Mouse (Mus musculus): ENCODE data around the gene Magi3. TPM values are rescaled to one million over a fixed set of nuclear protein-coding genes. Genes with fewer than 3 reads are reported as not detected.

The Magi3 gene
- polyA plus RNA-seq, 1 experiment from 2014 or later, result 7.4 TPM

DNA sequence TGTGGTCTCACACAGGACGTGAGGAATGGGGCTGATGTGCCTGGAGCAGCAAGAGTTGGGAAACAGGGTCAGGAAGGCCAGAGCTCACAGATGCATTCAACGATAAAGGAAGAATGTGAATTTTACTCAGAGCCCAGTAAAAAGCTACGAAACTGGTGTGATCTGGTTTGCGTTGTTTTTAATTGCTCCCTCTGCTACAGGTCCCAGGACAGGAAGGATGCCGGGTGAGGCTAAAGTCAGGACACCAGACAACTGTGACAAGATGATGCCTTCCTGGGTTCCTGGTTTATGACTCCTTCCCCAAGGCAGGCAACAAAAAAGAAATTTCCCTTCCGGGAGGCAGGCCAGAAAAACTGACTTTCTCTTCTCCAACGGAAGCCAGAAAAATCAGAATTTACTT, 6.6 kb upstream of the Magi3 start:
- 76% methylated on average over 7 of the region's 7 CpGs for WGBS

DNA sequence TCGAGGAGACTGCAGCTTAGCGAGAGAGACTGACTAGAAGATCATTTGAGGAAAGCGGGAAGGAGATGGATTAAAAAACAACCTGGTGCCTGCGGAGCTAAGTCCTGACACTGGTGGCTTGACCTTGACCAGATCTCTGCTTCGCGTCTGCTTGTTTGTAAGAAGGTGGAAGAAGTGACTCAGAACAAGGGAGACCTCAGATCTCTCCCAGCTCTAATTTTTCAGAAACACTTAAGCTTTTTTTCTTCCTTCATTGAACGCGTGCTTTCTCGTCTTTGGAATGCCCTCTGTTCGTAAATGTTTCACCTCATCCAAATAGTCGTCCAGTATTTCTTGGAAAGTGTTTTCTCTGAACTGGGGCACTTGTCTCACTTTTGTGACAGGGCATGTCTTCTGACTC, 982 bp upstream of the Magi3 start:
- Histone ChIP-seq H3K9ac (replicated peaks; ENCODE audit: low read length) (no peak overlapping the region), H3K27ac (replicated peaks; ENCODE audit: low read depth, low read length) (no peak overlapping the region), H3K36me3 (ENCODE audit: control insufficient read depth, insufficient read depth, low read length) (no peaks in the 10 kb centered on the region), H3K4me3 (replicated peaks; ENCODE audit: low read depth, low read length) (peak overlapping the region; percentile 80), H3K9me3 (ENCODE audit: control insufficient read depth, low read length) (no peaks in the 10 kb centered on the region), H3K4me2 (ENCODE audit: low read length) (peak overlapping the region; percentile 58), H3K27me3 (ENCODE audit: control insufficient read depth, insufficient read depth, low read length) (no peaks in the 10 kb centered on the region), H3K4me1 (ENCODE audit: control insufficient read depth, insufficient read depth, low read length) (peaks cover 12% of the 10 kb centered on the region; the same call in 1 of the 2 replicates)
- 13% methylated on average over 11 of the region's 11 CpGs for WGBS
- no peak for DNase-seq
- ATAC-seq (ENCODE audit: low FRiP score, low TSS enrichment), result no peak

More for the DNA sequence above, 6.6 kb upstream of the Magi3 start:
- Histone ChIP-seq H3K4me1 (ENCODE audit: control insufficient read depth, insufficient read depth, low read length) (no peaks in the 10 kb centered on the region), H3K9me3 (ENCODE audit: control insufficient read depth, low read length) (no peaks in the 10 kb centered on the region), H3K27ac (replicated peaks; ENCODE audit: low read depth, low read length) (no peak overlapping the region), H3K36me3 (ENCODE audit: control insufficient read depth, insufficient read depth, low read length) (no peaks in the 10 kb centered on the region), H3K27me3 (ENCODE audit: control insufficient read depth, insufficient read depth, low read length) (no peaks in the 10 kb centered on the region), H3K4me2 (ENCODE audit: low read length) (no peak overlapping the region), H3K4me3 (replicated peaks; ENCODE audit: low read depth, low read length) (no peak overlapping the region), H3K9ac (replicated peaks; ENCODE audit: low read length) (no peak overlapping the region)
- DNase-seq, result no peak
- no peak for ATAC-seq (ENCODE audit: low FRiP score, low TSS enrichment)

DNA sequence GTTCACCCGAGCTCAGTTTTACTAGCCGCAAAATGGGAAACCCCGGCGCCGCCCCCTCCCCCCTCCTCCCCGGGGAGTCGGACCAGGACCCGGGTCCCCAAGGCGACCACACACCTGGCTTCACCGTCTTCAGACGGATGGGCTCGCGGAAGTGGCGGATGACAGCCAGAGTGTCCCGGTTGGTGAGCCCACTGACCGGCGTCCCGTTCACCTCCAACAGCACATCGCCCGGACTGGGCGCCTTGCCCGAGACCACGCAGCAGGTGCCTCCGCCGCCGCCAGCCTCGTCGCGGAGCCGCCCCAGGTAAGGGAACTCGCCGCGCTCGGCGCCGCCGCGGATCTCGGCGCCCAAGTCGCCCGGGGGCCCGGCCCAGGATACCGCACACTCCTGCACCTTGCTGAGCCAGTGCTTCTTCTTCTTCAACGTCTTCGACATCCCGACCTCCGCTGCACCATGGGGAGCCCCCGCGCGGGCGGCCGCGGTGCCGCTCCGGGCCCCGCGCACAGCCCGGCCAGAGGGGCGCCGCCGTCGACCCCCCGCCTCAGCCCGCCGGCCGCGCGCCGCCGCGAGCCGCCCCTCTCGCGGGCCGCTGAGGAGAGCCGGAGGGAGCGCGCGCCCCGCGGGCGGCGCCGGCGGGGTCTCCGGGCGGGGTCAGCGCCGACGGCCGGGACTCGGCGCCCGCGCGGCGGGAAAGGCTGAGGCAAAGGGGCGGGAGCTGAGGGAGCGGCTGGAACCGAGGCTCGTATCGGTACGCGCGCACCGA, 461 bp downstream of the Magi3 start:
- Histone ChIP-seq H3K9ac (replicated peaks; ENCODE audit: low read length) (peak overlapping the region; percentile 84), H3K4me1 (ENCODE audit: control insufficient read depth, insufficient read depth, low read length) (peaks cover 12% of the 10 kb centered on the region; the same call in 1 of the 2 replicates), H3K36me3 (ENCODE audit: control insufficient read depth, insufficient read depth, low read length) (no peaks in the 10 kb centered on the region), H3K27ac (replicated peaks; ENCODE audit: low read depth, low read length) (peak overlapping the region; percentile 97), H3K4me2 (ENCODE audit: low read length) (peak overlapping the region; percentile 80), H3K27me3 (ENCODE audit: control insufficient read depth, insufficient read depth, low read length) (no peaks in the 10 kb centered on the region), H3K4me3 (replicated peaks; ENCODE audit: low read depth, low read length) (peak overlapping the region; percentile 80), H3K9me3 (ENCODE audit: control insufficient read depth, low read length) (no peaks in the 10 kb centered on the region)
- no peak; the same call in none of the 2 replicates for ATAC-seq (ENCODE audit: low FRiP score, low TSS enrichment)
- WGBS, result under 1% methylated on average over 106 of the region's 107 CpGs
- DNase-seq, result peak; percentile 71

DNA sequence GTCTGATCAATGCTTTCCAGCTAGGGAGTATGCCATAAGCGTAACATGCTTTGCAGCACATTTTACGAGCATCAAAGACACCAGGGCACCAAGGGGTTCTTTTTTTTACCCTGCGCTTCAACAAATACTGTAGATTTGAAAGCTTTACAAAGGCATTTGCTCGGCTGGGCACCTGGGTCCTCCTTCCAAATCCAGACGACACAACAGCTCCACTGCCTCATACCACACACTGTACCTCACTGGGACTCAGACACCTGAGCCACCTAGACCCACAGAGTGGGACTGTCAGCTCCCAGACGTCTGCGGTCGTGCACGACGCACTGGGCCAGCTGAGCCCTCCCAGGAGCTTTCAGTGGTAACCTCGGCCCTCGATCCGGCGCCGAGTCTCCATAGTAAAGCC, 1.2 kb downstream of the Magi3 start:
- under 1% methylated on average over 15 of the region's 15 CpGs for WGBS

DNA sequence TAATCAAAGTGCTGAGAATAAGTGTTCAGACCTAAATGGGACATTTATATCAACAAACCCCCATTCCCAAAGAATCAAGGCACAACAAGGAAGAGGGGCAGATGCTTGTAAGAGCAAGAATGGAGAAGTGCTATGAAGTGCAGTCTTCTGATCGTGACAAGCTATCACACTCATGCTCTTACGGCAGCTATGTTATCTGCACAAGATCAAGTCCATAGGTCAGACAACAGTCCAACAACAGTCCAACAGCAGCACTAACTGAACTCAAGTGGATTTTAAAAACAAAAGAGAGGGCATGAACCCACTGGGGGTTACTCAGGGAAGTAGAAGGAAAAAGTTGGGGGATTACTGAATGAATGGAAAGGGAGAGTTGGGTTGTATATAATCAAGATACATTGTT, 30.4 kb downstream of the Magi3 start:
- H3K27ac ChIP-seq (replicated peaks; ENCODE audit: low read depth, low read length), result no peak overlapping the region
- no peak for DNase-seq
- WGBS, result 94% methylated on average over 2 of the region's 2 CpGs
- no peak overlapping the region for H3K4me2 ChIP-seq (ENCODE audit: low read length)
- no peaks in the 10 kb centered on the region for H3K9me3 ChIP-seq (ENCODE audit: control insufficient read depth, low read length)
- H3K9ac ChIP-seq (replicated peaks; ENCODE audit: low read length), result no peak overlapping the region
- no peak overlapping the region for H3K4me3 ChIP-seq (replicated peaks; ENCODE audit: low read depth, low read length)
- ATAC-seq (ENCODE audit: low FRiP score, low TSS enrichment), result no peak
- no peaks in the 10 kb centered on the region for H3K36me3 ChIP-seq (ENCODE audit: control insufficient read depth, insufficient read depth, low read length)
- no peaks in the 10 kb centered on the region for H3K27me3 ChIP-seq (ENCODE audit: control insufficient read depth, insufficient read depth, low read length)
- no peaks in the 10 kb centered on the region for H3K4me1 ChIP-seq (ENCODE audit: control insufficient read depth, insufficient read depth, low read length)

More for the DNA sequence above, 1.2 kb downstream of the Magi3 start:
- Histone ChIP-seq H3K27ac (replicated peaks; ENCODE audit: low read depth, low read length) (0 out of 2 replicates have a peak overlapping the region, but pooled peaks have one; percentile 37), H3K9ac (replicated peaks; ENCODE audit: low read length) (peak overlapping the region; percentile 84), H3K27me3 (ENCODE audit: control insufficient read depth, insufficient read depth, low read length) (no peaks in the 10 kb centered on the region), H3K36me3 (ENCODE audit: control insufficient read depth, insufficient read depth, low read length) (no peaks in the 10 kb centered on the region), H3K9me3 (ENCODE audit: control insufficient read depth, low read length) (no peaks in the 10 kb centered on the region), H3K4me1 (ENCODE audit: control insufficient read depth, insufficient read depth, low read length) (peaks cover 12% of the 10 kb centered on the region; the same call in 1 of the 2 replicates), H3K4me2 (ENCODE audit: low read length) (peak overlapping the region; percentile 80), H3K4me3 (replicated peaks; ENCODE audit: low read depth, low read length) (peak overlapping the region; percentile 80)
- DNase-seq, result peak; percentile 64
- no peak for ATAC-seq (ENCODE audit: low FRiP score, low TSS enrichment)

GRCm38 (mm10) chr3:104189234-104189633, 30.9 kb downstream of the Magi3 start:
- Histone ChIP-seq H3K27me3 (ENCODE audit: control insufficient read depth, insufficient read depth, low read length) (no peaks in the 10 kb centered on the region), H3K9me3 (ENCODE audit: control insufficient read depth, low read length) (no peaks in the 10 kb centered on the region), H3K4me2 (ENCODE audit: low read length) (no peak overlapping the region), H3K4me1 (ENCODE audit: control insufficient read depth, insufficient read depth, low read length) (no peaks in the 10 kb centered on the region), H3K4me3 (replicated peaks; ENCODE audit: low read depth, low read length) (no peak overlapping the region), H3K36me3 (ENCODE audit: control insufficient read depth, insufficient read depth, low read length) (no peaks in the 10 kb centered on the region), H3K9ac (replicated peaks; ENCODE audit: low read length) (no peak overlapping the region), H3K27ac (replicated peaks; ENCODE audit: low read depth, low read length) (no peak overlapping the region)
- WGBS, result 93% methylated on average over 1 of the region's 1 CpGs
- ATAC-seq (ENCODE audit: low FRiP score, low TSS enrichment), result no peak
- DNase-seq, result no peak

- Histone ChIP-seq H3K27ac (replicated peaks; ENCODE audit: low read depth, low read length) (no peak overlapping the region), H3K36me3 (ENCODE audit: control insufficient read depth, insufficient read depth, low read length) (no peaks in the 10 kb centered on the region), H3K9me3 (ENCODE audit: control insufficient read depth, low read length) (no peaks in the 10 kb centered on the region), H3K9ac (replicated peaks; ENCODE audit: low read length) (no peak overlapping the region), H3K4me3 (replicated peaks; ENCODE audit: low read depth, low read length) (no peak overlapping the region), H3K27me3 (ENCODE audit: control insufficient read depth, insufficient read depth, low read length) (no peaks in the 10 kb centered on the region), H3K4me2 (ENCODE audit: low read length) (no peak overlapping the region), H3K4me1 (ENCODE audit: control insufficient read depth, insufficient read depth, low read length) (no peaks in the 10 kb centered on the region)
- WGBS, result 93% methylated on average over 2 of the region's 2 CpGs
- DNase-seq (no peak), ATAC-seq (ENCODE audit: low FRiP score, low TSS enrichment) (no peak)
Observed at GRCm38 (mm10) chr3:104184270-104184669, 35.9 kb downstream of the Magi3 start.

GRCm38 (mm10) chr3:104183656-104184055, 36.5 kb downstream of the Magi3 start:
- WGBS, result 79% methylated on average over 2 of the region's 2 CpGs
- H3K27me3 ChIP-seq (ENCODE audit: control insufficient read depth, insufficient read depth, low read length), result no peaks in the 10 kb centered on the region
- no peak for ATAC-seq (ENCODE audit: low FRiP score, low TSS enrichment)

GRCm38 (mm10) chr3:104182711-104183110, 37.5 kb downstream of the Magi3 start:
- DNase-seq, result no peak
- no peaks in the 10 kb centered on the region for H3K4me1 ChIP-seq (ENCODE audit: control insufficient read depth, insufficient read depth, low read length)
- H3K9ac ChIP-seq (replicated peaks; ENCODE audit: low read length), result no peak overlapping the region

More at GRCm38 (mm10) chr3:104183656-104184055, 36.5 kb downstream of the Magi3 start:
- no peak for DNase-seq
- no peak overlapping the region for H3K4me2 ChIP-seq (ENCODE audit: low read length)
- no peak overlapping the region for H3K9ac ChIP-seq (replicated peaks; ENCODE audit: low read length)
- no peaks in the 10 kb centered on the region for H3K4me1 ChIP-seq (ENCODE audit: control insufficient read depth, insufficient read depth, low read length)
- no peak overlapping the region for H3K4me3 ChIP-seq (replicated peaks; ENCODE audit: low read depth, low read length)
- H3K27ac ChIP-seq (replicated peaks; ENCODE audit: low read depth, low read length), result no peak overlapping the region
- no peaks in the 10 kb centered on the region for H3K9me3 ChIP-seq (ENCODE audit: control insufficient read depth, low read length)
- H3K36me3 ChIP-seq (ENCODE audit: control insufficient read depth, insufficient read depth, low read length), result 0 out of 2 replicates have a peak, but pooled peaks cover 2% of the 10 kb centered on the region

More at GRCm38 (mm10) chr3:104182711-104183110, 37.5 kb downstream of the Magi3 start:
- no peak overlapping the region for H3K4me2 ChIP-seq (ENCODE audit: low read length)
- H3K36me3 ChIP-seq (ENCODE audit: control insufficient read depth, insufficient read depth, low read length), result 0 out of 2 replicates have a peak, but pooled peaks cover 3% of the 10 kb centered on the region
- H3K9me3 ChIP-seq (ENCODE audit: control insufficient read depth, low read length), result no peaks in the 10 kb centered on the region
- no peak overlapping the region for H3K27ac ChIP-seq (replicated peaks; ENCODE audit: low read depth, low read length)
- H3K4me3 ChIP-seq (replicated peaks; ENCODE audit: low read depth, low read length), result no peak overlapping the region
- no peak for ATAC-seq (ENCODE audit: low FRiP score, low TSS enrichment)
- no peaks in the 10 kb centered on the region for H3K27me3 ChIP-seq (ENCODE audit: control insufficient read depth, insufficient read depth, low read length)

Data from midbrain, embryonic 14.5 days (tissue).